Mouse (Mus musculus) left cerebral cortex, postnatal 4 days (tissue): ENCODE measurements around the gene Ndc80. TPM values are rescaled to one million over a fixed set of nuclear protein-coding genes. Genes with fewer than 3 reads are reported as not detected.
"Not testable (repeated sequence)": the region's sequence is repeated elsewhere in the genome, so short reads cannot be mapped to it uniquely, and the experiment has no call there.

ENCODE experiments used
- DNase-seq: peaks from one replicate; pipeline ENCODE4 v3.0.0-alpha.2; 2022
- intact Hi-C: fragments of 180-260 bp; cut with DNase I; formaldehyde crosslinking; loops from one replicate; pipeline ENCODE4 v1.15.1; 2025
- total RNA-seq, 2 experiments: library from RNA; stranded (reverse); gene quantifications; 2 replicates each; pipeline ENCODE4 v1.2.3; 2021

Gene Ndc80
- total RNA-seq, 2 experiments from 2014 or later, result 3.5 to 3.8 TPM

- no peak for DNase-seq
- intact Hi-C loops, result no loop called here
Measured at GRCm38 (mm10) chr17:71479381-71479901, 47.2 kb downstream of the Ndc80 start.

GRCm38 (mm10) chr17:71477481-71477880, 49.2 kb downstream of the Ndc80 start:
- intact Hi-C loops, result no loop called here
- DNase-seq, result no peak

GRCm38 (mm10) chr17:71476346-71477020, 50.2 kb downstream of the Ndc80 start:
- no peak for DNase-seq
- intact Hi-C loops, result no loop called here

GRCm38 (mm10) chr17:71475705-71476089, 51.0 kb downstream of the Ndc80 start:
- intact Hi-C loops, result no loop called here

GRCm38 (mm10) chr17:71474762-71475704, 51.6 kb downstream of the Ndc80 start, which contains the start of gene Smchd1:
Gene Smchd1, minus strand, starts transcription at chr17:71475343.
- DNase-seq, result peak; percentile 95
- intact Hi-C loops, result no loop called here

More at GRCm38 (mm10) chr17:71475705-71476089, 51.0 kb downstream of the Ndc80 start:
- peak; percentile 78 for DNase-seq

- intact Hi-C loops, result no loop called here
- DNase-seq, result no peak
Measured at GRCm38 (mm10) chr17:71474128-71474527, 52.5 kb downstream of the Ndc80 start.

- intact Hi-C loops, result no loop called here
- no peak for DNase-seq
Measured at GRCm38 (mm10) chr17:71471261-71471660, 55.4 kb downstream of the Ndc80 start.

- intact Hi-C loops, result no loop called here
- no peak for DNase-seq
Measured at GRCm38 (mm10) chr17:71460312-71460711, 66.3 kb downstream of the Ndc80 start.

GRCm38 (mm10) chr17:71459818-71460217, 66.8 kb downstream of the Ndc80 start, which contains the start of gene Gm4707:
Gene Gm4707, minus strand, starts transcription at chr17:71459918.
- intact Hi-C loops, result no loop called here

GRCm38 (mm10) chr17:71457361-71457760, 69.3 kb downstream of the Ndc80 start:
- intact Hi-C loops, DNase-seq: not testable (repeated sequence)

More at GRCm38 (mm10) chr17:71459818-71460217, 66.8 kb downstream of the Ndc80 start, which contains the start of gene Gm4707:
- no peak for DNase-seq

Other genes with a start within 250 kb of the Ndc80 start
- gene Emilin2, start 214.9 kb downstream of the Ndc80 start, total RNA-seq, result 1 to 10 TPM; 2.9 to 3.1 TPM
- 1 to 10 TPM; 2.1 to 5.8 TPM for gene Gm4707, start 66.9 kb downstream of the Ndc80 start, total RNA-seq
- gene Smchd1, start 51.5 kb downstream of the Ndc80 start, total RNA-seq, result 10 to 100 TPM; 50.3 to 59.2 TPM
- gene Spdya, start 25.2 kb upstream of the Ndc80 start, total RNA-seq, result 1 to 10 TPM; 2.4 to 2.9 TPM
- gene Wdr43, start 89.0 kb upstream of the Ndc80 start, total RNA-seq, result 10 to 100 TPM; 50.1 to 53.6 TPM
- gene Togaram2, start 146.4 kb upstream of the Ndc80 start, total RNA-seq, result 1 to 10 TPM in 1 of 2 experiments, under 1 TPM in 1; 0.86 to 1.8 TPM
- under 1 TPM; 0.08 to 0.12 TPM for gene Pcare, start 226.0 kb upstream of the Ndc80 start, total RNA-seq
- gene Clip4, start 241.6 kb upstream of the Ndc80 start, total RNA-seq, result 10 to 100 TPM; 33.2 to 36.7 TPM